Mouse (Mus musculus) ZHBTc4 (cell line): ENCODE measurements around the gene Rph3al.

Experiments
- DNase-seq: peaks from one replicate; pipeline ENCODE4 v3.0.0-alpha.2; 2011; ENCODE audit warnings: low read depth, low spot score

Gene Rph3al

GRCm38 (mm10) chr11:75861653-75862052, 76.6 kb downstream of the Rph3al start:
- DNase-seq = no peak

DNA sequence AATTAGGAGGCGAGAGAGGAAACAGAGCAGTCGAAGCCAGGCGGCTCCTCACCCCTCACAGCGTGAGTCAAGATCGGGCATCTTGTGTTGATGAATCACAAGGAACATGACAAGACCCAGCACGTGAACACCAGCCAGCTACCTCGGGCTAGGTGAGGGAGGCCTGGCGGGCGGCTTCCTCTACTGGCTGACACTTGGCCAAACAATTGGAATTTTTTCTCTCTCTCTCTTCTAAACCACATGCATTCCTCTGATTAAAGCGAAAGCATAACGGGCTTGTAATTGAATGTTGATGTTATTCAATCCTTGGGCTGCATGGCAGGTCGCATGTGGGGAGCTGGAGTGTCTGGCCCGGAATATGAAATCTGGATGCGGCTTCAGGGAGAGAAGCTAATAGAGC, 77.0 kb downstream of the Rph3al start:
- DNase-seq = peak; percentile 21

DNA sequence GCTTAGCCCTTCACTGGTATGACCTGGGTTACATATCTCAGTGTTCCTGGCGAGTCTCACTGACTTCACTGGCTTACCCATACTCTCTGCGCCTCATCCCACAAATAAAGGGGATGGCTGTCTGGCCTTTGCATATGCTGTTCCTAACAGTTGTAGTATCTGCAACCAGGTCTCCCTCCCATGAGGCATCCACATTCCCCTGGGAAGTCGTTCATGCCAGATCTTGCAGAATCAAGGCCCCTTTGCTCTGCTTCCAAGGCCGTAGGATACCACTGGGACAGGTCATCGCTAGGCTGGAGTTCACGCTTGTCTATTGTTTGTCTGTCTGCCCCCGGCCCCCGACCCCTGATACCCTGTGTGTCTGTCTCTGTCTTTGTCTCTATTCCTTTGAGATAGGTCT, 78.8 kb downstream of the Rph3al start:
- DNase-seq = no peak

DNA sequence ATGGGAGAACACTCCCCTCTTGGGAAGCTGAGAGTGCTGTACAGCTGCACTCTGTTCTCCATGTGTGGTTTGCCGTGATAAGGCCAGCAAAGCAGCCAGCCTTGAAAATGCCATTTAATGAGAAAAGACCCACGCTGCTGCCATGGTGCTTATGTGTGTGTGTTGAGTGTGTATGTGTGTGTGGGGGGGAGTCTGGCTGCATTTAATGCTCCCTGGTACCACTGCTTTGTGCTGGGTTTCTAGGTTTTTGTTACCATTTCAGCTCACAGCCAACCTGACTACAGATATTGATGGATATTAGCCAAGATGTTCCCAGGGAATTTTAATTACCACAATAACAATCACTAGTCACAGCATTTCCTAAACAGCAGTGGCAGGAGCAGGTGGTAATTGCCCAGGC, 79.3 kb downstream of the Rph3al start:
- DNase-seq = no peak

DNA sequence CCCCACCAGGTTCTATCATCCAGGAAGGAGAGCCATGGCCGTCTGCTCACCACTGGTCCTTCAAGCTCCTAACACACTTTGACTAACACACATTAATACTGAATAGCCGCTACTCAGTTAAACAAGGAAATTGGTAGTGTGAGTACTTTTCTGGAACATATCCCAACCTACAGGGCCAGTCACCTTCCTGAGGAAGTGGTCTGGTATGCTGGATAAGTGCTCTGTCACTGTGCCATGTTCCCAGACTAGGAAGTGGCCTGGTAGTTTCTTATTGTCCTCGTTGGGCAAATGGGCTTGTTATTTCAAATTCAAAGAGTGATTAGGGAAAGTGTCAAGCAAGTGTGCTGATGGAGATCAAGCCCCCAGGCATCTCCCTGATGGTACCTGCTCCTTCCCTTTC, 80.4 kb downstream of the Rph3al start:
- no peak for DNase-seq

GRCm38 (mm10) chr11:75854327-75854726, 83.9 kb downstream of the Rph3al start:
- no peak for DNase-seq

GRCm38 (mm10) chr11:75853067-75853636, 85.1 kb downstream of the Rph3al start:
- no peak for DNase-seq

DNA sequence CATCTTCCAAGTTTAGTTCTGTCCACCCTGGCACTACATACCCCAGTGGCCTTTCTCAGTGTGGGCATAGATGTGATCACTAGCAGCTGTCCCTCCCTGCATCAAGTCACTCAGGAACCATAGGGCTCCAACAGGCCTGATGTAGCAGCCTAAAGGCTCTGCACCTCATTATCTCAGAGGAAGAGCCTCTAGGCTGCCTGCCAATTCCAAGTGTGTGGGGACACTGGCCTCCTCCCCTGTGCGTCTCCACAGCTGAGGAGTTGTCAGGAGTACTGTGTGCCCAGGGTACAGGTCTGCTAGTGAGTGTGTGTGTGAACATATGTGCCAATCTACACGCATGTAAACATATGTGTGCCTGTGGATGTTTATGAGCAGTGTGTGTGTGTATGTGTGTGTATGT, 85.7 kb downstream of the Rph3al start:
- DNase-seq = no peak

DNA sequence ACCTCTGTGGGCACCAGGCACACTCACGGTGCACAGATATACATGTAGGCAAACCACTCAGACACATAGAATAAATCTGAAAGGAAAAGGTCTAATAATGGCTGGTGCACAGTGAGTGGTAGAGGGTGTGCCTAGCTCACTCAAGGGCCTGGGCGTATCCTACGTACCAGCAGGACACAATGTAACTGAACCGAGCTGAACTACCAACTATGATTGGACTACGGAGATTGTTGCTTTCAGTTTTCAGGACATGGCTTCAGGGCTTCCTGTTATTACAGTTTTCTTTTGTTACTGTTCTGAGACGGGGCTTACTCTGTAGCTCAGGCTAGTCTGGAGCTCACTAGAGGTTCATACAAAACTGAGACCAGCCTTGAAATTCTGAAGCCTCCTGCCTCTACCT, 88.7 kb downstream of the Rph3al start:
- DNase-seq = peak; percentile 31

DNA sequence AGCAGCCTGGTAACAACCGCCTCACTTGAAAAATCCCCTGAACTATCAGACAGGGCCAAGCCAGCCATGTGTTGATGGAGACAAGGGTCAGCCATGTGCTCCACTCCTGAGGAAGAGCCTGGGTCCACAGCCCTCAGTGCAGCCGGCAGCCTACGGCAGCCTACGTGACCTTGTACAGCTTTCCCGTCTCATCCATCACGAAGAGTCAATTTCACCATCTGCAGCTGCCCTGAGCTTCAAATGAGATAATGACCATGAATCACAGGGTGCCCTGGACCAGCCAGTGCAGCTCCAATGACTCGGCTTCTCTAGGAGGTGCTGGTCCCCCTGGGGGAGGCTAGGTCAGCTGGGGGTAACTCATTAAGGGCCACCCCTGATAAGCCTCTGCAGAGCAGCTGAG, 91.6 kb downstream of the Rph3al start:
- no peak for DNase-seq

DNA sequence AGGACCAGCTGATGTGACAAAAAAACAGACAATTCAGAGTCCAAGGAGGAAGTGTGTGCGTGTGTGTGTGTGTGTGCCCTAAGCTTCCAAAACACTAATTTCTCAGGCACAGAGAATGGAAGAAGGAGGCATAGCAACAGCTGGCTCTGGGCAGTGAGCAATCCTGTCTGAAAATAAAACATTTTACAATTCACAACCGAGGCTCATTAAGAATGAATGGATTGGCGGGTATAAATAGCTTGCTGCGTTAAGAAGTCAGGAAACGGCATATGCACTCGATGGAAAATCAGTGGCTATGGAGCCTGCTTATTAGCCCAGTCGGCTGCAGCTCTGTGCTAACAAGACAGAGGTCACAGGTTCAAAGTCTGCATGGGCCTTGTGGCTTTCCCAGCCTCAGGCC, 92.6 kb downstream of the Rph3al start:
- no peak for DNase-seq

- DNase-seq = no peak
Observed at GRCm38 (mm10) chr11:75842904-75843619, 95.2 kb downstream of the Rph3al start.

DNA sequence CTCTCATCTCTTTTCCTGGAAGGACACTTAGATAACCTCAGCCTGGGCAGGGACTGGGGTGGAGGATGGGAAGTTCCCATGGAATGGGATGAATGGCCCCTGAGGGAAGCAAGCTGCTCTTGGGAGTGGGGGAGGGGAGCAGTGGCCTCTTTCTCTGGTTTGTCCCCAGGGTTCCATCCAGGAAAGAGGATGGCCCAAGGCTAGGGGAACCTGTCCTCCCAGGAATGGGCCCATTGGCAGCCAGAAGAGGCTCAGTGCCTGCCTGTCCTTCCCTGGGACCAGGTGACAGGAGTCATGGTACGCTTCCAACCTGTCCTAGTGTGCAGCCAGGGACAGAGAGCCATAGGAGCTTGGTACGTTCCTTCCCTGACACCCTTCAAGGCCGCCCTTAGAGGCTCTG, 96.7 kb downstream of the Rph3al start:
- no peak for DNase-seq

- DNase-seq = no peak
Observed at GRCm38 (mm10) chr11:75839536-75840430, 98.4 kb downstream of the Rph3al start.

DNA sequence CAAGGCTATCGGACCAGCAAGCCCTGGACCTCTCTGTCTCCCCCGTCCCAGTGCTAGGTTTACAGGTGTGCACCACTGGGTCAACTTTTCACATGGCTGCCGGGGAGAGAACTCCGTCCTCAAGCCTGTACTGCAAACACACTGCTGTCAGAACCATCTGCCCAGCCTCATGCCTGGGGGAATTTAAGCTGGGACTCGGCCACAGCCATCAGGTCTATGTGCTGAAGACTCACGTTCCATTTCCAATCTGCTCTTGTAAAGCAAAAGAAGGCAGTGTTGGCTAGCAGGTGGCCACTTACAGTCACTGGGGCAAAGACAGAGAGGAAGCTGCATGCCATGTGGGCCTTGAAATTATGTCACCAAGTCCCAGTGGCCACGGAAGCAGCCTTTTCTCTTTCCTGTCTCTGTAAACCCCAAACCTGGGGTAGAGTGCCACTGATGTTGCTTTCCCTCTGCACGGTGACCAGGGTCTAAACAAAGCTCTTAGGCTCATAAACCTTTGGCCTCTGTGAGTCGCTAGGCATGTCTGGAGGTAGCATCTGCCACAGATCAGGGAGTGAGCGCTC, 99.3 kb downstream of the Rph3al start:
- DNase-seq = no peak

- peak; percentile 64 for DNase-seq
Observed at GRCm38 (mm10) chr11:75836240-75836610, 102.0 kb downstream of the Rph3al start.

DNA sequence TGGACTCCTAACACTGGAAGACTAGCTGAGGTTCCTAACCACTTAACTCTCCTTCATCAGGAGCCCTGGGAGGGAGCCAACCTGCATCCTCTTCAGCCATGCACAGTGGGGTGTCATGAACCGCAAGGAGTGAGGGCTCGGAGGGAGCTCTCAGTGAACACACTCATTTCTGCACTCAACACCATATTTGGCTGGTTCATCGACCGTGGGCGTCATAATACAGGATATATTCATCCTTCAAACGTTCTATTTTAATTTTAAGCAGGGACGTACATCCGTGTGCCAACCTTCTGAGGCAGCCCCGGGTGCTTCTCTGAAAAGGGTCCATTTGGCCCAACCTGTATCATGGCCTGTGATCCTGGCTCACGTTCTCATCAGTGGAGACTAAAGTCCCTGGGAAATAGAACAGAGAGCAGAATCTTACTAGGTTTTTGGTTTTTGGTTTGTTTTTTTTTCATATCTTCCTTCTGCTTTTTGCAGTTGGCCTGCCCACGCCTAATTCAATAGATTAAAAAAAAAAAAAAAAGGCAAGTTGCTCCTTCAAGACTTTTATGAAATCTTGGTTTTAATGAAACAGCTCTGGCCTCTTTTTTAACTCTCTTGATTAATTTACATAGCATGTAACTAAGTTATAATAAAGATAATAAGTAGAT, 102.5 kb downstream of the Rph3al start:
- no peak for DNase-seq

- no peak for DNase-seq
Observed at GRCm38 (mm10) chr11:75833081-75833480, 105.1 kb downstream of the Rph3al start.

GRCm38 (mm10) chr11:75830386-75830785, 107.8 kb downstream of the Rph3al start:
- no peak for DNase-seq

- no peak for DNase-seq
Observed at GRCm38 (mm10) chr11:75827414-75827813, 110.8 kb downstream of the Rph3al start.

DNA sequence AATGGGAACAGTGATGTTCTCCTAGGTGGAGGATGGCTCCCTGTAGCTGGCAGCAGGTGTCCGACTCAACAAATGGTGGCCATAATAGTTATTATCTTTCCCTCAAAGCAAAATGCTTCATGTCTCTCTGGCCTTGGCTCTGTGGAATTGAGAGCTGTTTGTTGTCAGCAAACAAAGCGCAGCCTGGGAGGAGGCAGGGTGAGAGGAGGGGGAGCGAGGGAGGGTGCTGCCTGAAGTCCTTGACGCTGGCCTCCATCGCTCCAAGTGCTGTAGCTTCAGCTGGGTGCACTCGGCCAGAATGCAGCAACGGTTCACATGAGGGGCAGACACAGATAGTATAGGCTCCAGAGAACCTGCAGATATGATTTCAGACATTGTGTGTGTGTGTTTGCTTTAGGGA, 114.7 kb downstream of the Rph3al start:
- DNase-seq = no peak

GRCm38 (mm10) chr11:75813085-75813484, 125.1 kb downstream of the Rph3al start:
- no peak for DNase-seq
